Mouse (Mus musculus): ENCODE data around the gene Malrd1. TPM values are rescaled to one million over a fixed set of nuclear protein-coding genes. Genes with fewer than 3 reads are reported as not detected.

Malrd1 gene
- polyA plus RNA-seq (2012; ENCODE audit: low replicate concordance): not detected in 2 replicates

GRCm38 (mm10) chr2:15526241-15526924, at the start of gene Malrd1:
Malrd1 (plus strand) TSS chr2:15526479.

All from leukemia stem cell, adult 10-12 weeks (primary cell).